Mouse (Mus musculus) hematopoietic multipotent progenitor cell, adult 10-12 weeks (in vitro differentiated cells): ENCODE measurements around the gene 4930426L09Rik. TPM values are rescaled to one million over a fixed set of nuclear protein-coding genes. Genes with fewer than 3 reads are reported as not detected.

Experiments used
- polyA plus RNA-seq: library from polyadenylated mRNA; stranded (reverse); fragments of >175 nt; gene quantifications from 2 replicates; pipeline ENCODE4 v1.2.3, GENCODE M21; 2012; ENCODE audit warnings: low replicate concordance

Gene 4930426L09Rik
- polyA plus RNA-seq = 0.69 and 1.1 TPM in 2 replicates

DNA sequence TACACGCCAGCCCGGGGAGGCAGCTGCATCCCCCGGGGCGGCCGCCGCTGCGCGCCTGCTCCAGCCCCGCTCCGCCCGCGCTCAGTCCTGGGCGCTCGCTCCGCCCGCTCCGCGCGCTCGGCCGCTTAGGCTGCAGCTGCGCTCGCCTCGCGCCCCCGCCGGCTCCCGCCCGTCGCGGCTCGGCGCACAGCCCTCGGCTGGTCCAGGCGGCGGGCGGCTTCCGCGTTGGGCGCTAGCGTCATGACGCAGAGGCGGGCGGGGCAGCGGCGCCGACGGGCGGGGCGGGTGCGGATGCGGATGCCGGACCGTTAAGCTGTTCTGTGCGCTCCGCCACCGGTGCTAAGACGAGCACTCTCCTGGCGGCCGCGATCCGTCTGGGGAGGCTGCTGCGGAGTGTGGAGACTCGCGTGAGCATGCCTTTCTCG lies at the start of gene 4930426L09Rik, which contains the start of gene Pip4k2a:
Gene 4930426L09Rik, plus strand, starts transcription at position 290 of the 425 bp plus-strand sequence.
Gene Pip4k2a, minus strand, starts transcription at position 73 of the 425 bp plus-strand sequence.

Other genes starting within 250 kb of the 4930426L09Rik start
- 49.9 and 79.0 TPM in 2 replicates for gene Pip4k2a, start 217 bp upstream of the 4930426L09Rik start, polyA plus RNA-seq
- gene Armc3, start 201.0 kb downstream of the 4930426L09Rik start, polyA plus RNA-seq = 0.28 and 0.74 TPM in 2 replicates